Mouse (Mus musculus): Measurements from ENCODE around the gene Plekhm2.
A peak's percentile ranks its signal among the peaks of the same experiment; 100 is the strongest.

Gene Plekhm2

DNA sequence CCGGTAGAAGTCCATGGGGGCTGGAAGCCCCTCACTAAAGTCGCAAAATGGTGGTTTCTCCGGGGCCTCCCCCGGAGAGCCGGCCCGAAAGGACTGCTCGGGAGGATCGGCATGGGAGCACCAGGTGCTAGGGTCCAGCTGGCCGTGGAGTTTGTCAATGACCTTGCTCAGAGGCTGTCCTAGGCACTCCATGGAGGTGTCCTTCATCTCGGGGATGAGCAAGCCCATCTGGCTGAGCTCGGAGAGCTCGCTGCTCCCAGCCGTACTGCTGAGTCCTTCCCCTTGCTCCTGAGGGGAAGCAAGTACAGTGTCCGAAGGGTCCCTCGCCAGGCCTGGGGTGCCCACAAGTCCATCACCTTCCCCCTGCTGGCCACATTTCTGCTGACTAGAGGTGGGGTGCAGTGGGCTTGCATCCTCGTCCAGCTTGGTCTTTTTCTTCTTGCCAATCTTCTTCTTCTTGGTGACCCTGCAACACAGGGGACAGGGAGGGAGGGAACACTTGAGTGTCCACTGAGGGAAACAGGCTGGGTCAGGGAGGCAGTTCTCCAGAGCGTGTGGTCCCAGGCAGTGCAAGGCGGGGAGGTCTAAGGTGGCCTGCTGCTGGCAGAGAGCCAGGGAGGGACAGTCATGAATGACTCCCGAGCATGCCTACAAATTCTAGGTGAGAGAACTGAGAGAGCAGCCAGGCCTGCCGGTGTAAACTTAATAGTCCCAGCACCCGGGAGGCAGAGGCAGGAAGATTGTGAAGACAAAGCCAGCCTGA is 32.4 kb downstream of the Plekhm2 start:
- no peak for DNase-seq (ENCODE audit: extremely low spot score)

GRCm38 (mm10) chr4:141631250-141631649 is 33.4 kb downstream of the Plekhm2 start:
- no peak for DNase-seq (ENCODE audit: extremely low spot score)

DNA sequence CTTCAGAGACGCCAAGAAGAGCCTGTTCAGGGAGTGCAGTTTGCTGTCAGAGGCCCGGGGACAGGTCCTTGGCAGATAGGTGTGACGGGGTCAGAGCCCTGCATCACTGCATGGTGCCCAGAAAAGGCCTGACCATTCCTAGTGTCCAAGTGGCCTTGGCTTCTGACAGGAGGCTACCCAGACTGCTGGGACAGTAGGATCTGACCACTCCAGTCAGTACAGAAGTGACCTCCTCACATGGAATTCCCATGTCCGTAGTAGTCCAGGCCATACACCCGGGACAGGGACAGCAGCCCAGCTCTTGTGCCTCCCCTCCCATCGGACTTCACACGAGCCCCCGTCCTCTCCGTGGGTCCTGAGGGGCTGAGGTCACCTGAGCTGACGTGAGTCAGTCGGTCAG is 34.7 kb downstream of the Plekhm2 start:
- no peak for DNase-seq (ENCODE audit: extremely low spot score)

GRCm38 (mm10) chr4:141628661-141629060 is 36.0 kb downstream of the Plekhm2 start:
- DNase-seq (ENCODE audit: extremely low spot score), result no peak

DNA sequence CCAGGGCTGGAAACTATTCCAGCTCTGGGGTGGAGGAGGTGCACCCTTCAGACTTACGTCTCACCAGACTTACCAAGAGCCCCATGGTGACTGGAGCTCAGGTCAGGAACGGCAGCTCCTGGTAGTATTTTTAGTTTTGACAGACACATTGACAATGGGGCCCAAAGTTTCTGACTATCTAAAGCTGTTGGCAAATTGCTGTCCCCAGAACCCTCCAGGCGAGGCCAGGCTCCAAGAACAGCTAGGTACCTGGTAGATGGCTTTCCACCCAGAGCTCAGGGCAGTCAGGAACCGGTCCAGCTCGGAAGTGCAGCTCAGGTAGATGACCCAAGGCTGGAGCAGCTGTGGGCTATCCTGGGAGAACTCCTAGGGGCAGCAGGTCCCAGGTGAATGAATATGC is 37.2 kb downstream of the Plekhm2 start:
- DNase-seq (ENCODE audit: extremely low spot score), result no peak

DNA sequence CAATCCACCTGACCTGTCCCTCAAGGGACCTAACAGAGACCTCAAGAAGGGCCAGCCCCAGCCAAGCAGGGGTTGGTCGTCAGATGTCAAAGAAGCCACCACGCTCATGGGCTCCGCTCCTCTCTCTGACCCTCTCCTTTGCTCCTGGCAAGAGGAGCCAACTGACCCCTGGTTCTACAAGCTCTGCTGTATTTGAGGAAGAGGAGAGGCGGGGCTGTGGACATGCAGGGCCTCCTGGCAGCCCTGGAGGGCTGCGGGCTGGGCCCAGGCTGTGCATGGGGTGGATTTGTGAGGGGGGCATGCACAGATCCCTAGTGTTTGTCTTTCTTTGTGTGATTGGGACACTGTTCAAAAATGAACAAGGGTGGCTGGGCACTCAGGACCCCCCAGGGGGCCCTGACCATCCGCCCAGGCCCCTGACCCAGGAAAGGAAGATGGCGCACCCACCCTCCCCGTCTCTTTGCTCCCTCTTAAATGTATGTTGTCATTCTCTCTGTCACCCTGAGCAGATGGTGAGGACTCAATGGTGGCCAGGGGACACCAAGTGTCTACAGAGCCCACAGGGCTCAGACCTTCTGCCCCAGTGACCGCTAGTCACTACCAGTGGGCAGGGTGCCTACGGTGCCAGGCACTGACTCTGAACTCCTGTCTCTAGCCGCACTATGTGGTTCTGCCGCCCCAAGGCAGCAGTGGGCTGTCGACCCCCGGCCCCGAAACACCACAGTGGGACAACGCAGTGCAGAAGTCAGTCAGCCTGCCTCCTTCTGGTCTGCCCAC is 38.7 kb downstream of the Plekhm2 start:
- no peak for DNase-seq (ENCODE audit: extremely low spot score)

DNA sequence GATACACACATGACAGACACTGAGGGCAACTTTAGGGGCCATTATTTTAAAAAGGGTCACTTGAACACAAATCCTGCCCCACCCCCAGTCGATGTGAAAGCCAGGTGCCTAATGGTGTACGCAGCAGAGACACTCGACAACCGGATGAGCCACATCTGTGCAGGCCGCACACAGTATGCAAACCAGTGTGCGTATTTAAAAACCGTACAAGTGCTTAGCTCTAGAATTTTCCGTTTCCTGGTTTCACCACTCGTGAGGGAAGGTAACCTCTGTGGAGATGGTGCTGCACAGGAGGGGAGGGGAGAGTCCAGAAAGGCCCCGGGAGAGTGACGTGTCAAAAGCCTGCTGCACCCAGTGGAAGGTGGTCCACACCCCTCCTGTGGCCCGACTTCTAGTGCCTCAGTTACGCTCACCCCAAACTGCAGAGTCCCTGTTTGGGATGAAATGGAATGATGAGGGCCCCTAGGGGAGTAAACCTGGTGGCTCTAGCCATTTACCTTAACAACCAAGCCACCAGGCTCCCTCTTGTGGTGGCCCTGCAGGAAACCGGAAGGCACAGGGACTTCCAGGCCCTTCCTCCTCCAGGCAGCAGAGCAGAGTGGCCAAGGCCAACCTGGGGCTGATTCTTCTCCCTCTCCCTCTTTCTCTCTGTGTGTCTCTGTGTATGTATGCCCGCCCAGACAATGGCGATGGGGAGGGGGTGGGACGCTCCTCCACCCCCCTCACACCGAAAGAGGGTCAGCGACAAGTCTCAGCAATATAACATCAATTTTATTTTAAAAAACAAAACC is 39.5 kb downstream of the Plekhm2 start:
- no peak for DNase-seq (ENCODE audit: extremely low spot score)

GRCm38 (mm10) chr4:141624134-141624533 is 40.6 kb downstream of the Plekhm2 start:
- DNase-seq (ENCODE audit: extremely low spot score), result no peak

DNA sequence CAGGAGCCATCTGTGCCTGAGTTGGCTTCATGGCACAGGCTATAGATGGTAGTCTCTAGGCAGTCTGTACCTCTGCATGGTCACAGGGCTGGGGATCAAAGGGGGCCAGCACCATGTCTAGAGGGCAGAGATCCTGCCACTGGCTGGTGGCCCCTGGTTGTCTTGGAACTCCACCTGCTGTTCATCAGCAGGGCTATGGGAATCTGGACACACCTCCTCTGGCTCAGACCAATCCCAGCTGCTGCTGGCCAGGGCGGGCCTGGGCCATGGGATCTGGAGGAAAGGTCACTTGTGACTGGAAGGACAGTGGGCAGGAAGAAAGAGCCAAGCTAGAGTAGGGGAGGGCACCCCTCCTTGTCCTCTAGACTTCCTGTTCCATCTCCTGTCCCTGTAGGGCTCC is 41.0 kb downstream of the Plekhm2 start, which contains the start of gene Slc25a34:
Gene Slc25a34 (minus strand): TSS at position 156 of the 400 bp plus-strand sequence.
- DNase-seq (ENCODE audit: extremely low spot score), result no peak

DNA sequence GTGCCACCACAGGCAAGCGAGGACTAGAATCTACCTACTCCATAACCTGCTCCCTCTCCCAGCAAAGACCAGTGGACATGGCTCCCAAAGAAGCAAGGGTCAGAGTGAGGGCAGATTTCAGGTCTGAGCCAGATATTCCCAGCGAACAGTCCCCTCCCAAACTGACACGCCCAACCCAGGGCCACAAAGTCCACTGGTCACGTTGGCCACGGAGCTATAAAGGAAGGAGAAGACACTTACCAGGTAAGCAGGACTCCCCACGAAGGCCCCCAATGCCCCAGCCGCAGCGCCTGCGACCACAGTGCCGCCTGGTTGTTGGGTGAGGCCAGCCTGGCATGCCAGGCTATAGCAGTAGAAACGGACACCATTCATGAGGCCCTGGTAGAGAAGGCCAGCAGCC is 41.7 kb downstream of the Plekhm2 start:
- no peak for DNase-seq (ENCODE audit: extremely low spot score)

DNA sequence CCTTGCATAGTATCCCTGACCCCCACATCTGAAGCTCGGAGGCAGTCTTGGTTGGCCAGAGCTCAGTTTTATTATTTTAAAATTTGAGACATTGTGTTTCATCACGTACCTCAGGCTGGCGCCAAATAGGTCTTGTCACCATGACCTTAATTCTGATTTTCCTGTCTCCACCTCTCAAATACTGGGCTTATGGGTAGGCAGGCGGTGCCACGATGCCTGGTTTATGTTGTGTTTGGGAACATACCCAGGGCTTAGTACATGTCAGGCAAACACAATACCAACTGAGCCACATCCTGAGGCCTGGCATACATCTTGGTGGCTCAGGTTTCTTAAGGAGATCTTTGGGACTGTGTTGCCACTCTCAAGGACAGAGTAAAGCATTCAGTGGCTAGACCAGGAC is 42.1 kb downstream of the Plekhm2 start:
- no peak for DNase-seq (ENCODE audit: extremely low spot score)

GRCm38 (mm10) chr4:141622091-141622490 is 42.6 kb downstream of the Plekhm2 start:
- no peak for DNase-seq (ENCODE audit: extremely low spot score)

- DNase-seq (ENCODE audit: extremely low spot score), result no peak
Measured at GRCm38 (mm10) chr4:141621297-141621696, 43.4 kb downstream of the Plekhm2 start.

DNA sequence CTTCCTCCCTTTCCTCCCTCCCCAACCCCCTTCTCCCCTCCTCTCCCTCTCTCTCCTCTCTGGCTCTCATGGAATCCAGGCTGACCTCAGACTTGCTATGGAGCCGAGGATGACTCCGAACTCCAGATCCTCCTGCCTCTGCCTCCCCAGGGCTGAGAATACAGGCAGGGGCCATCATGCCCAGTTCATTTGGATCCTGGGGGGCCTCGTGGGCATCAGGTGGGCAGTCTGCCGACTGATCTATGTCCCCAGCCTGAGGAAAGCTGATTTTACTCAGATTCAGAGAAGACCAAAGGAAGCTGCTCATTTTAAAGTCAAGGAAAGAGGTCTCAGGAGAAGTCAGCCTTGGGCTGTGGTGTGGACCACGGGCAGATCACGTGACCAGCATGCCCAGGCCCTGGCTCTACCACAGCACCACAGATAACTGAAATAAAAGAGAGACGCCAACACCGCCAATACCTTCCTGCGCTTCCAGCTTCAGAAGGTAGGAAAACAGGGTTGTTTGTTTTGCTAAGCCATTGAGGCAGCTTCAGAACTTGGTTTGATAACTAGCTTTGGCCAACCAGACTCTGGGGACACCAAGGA is 45.3 kb downstream of the Plekhm2 start:
- no peak for DNase-seq (ENCODE audit: extremely low spot score)

GRCm38 (mm10) chr4:141618565-141619243 is 46.0 kb downstream of the Plekhm2 start, which contains the start of gene Tmem82:
Gene Tmem82 (minus strand): TSS chr4:141618633.
- DNase-seq (ENCODE audit: extremely low spot score), result peak; percentile 61

GRCm38 (mm10) chr4:141617863-141618564 is 46.7 kb downstream of the Plekhm2 start:
- DNase-seq (ENCODE audit: extremely low spot score), result peak; percentile 59

DNA sequence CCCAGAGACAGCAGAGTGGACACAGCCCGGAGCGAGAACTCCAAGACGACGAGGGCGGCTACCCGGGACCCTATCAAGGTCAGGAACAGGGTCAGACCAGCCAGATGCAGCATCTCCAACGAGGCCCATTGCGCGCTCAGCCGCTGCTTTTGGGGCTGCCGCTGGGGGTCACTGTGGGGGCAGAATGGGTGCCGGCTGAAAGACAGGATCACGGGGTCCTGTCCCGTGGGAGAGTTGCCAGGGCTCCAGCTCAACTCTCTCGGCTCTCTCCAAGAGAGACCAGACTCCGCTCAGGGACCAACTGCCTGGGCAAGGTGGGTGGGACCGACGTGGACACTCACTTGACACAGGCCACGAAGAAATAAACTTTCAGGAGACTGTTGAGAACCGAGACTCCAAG is 47.4 kb downstream of the Plekhm2 start:
- DNase-seq (ENCODE audit: extremely low spot score), result peak; percentile 82

DNA sequence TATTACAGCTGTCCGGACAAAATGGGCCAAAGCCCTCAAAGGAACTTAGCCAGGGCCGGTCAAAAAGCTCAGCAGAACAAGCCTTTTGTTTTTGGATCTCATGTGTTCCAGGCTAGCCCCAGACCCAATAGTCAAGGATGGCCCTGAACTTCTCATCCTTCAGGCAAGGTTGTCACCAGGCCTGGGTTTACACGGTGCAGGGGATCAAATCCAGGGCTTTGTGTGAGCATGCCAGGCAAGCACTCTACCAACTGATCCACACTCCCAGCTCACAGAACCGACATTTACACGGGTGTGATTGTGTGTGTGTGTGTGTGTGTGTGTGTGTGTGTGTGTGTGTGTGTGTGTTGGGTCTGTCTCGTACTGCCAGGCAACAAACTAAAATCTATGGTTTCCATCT is 47.9 kb downstream of the Plekhm2 start:
- DNase-seq (ENCODE audit: extremely low spot score), result no peak

DNA sequence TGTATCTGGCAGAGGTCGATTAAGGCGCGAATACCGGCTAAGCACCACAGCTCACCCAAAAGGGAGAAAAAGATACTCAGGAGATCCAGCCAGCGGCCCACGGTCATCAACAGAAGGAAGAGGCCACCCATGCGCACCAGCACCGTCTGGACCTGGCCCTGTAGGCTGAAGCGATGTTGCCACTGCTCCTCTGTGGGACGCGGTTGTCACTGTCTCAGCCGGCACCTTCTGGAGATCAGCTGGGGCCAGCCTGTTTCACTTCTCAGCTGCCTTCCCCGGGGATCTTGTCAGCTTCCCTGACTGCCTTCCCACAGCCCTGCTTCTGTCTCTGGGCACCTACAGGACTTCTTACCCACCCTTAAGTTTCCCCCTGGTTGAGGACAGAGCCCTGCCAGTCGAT is 49.8 kb downstream of the Plekhm2 start:
- no peak for DNase-seq (ENCODE audit: extremely low spot score)

GRCm38 (mm10) chr4:141609538-141609937 is 55.2 kb downstream of the Plekhm2 start:
- DNase-seq (ENCODE audit: extremely low spot score), result no peak

GRCm38 (mm10) chr4:141605861-141606260 is 58.8 kb downstream of the Plekhm2 start, which contains the start of gene Fblim1:
Gene Fblim1 (minus strand): TSS chr4:141606096.
- DNase-seq (ENCODE audit: extremely low spot score), result no peak

Data from embryo, embryonic 9.5 days (tissue).